ENCODE assay signal across 25 mouse cellular contexts in genomic region chr10:5608874-5609273, GRCm38 (mm10). TPM values are rescaled to one million over a fixed set of nuclear protein-coding genes. Genes with fewer than 3 reads are reported as not detected.
DNase-seq lines count a peak whose midpoint lies in the region; ATAC-seq and TF ChIP-seq lines count a peak whose summit lies in the region.
"Had no signal": no experiment of that assay in that cellular context is flagged by ENCODE, and none has a peak within 500 bp of the region (broad histone marks: within the 10 kb centered on the region; RNA-seq: fewer than 3 reads in every experiment).

No protein-coding gene starts in this region.

- H3K4me2 ChIP-seq in kidney, postnatal 0 days (ENCODE audit: low read length) = no peak overlapping the region
- H3K4me2 ChIP-seq: embryonic facial prominence, embryonic 13.5 days; heart, embryonic 13.5 days; hindbrain, embryonic 13.5 days had no signal

- H3K27me3 ChIP-seq in kidney, postnatal 0 days (ENCODE audit: insufficient read depth, low read length) = no peaks in the 10 kb centered on the region
- no peaks in the 10 kb centered on the region for H3K27me3 ChIP-seq in thymus, adult 2 months (ENCODE audit: control insufficient read depth, insufficient read depth, low read length)
- H3K27me3 ChIP-seq: embryonic facial prominence, embryonic 13.5 days; heart, embryonic 13.5 days; hindbrain, embryonic 13.5 days had no signal

- no peak overlapping the region for H3K27ac ChIP-seq in kidney, postnatal 0 days
- H3K27ac ChIP-seq in thymus, adult 2 months (ENCODE audit: control insufficient read depth, insufficient read depth, low read length) = no peak overlapping the region
- H3K27ac ChIP-seq: embryonic facial prominence, embryonic 13.5 days; forebrain, embryonic 10.5 days; heart, embryonic 13.5 days; hindbrain, embryonic 13.5 days had no signal

- H3K9ac ChIP-seq in kidney, postnatal 0 days (ENCODE audit: low read depth, low read length) = no peak overlapping the region
- H3K9ac ChIP-seq: embryonic facial prominence, embryonic 13.5 days; heart, embryonic 13.5 days; hindbrain, embryonic 13.5 days had no signal

- peak; percentile 13 for DNase-seq in kidney, postnatal 0 days (ENCODE audit: low spot score)
- no peak for DNase-seq in kidney, adult 9 months
- DNase-seq in Muller cell, postnatal 12 days (ENCODE audit: inconsistent ontology term) = peak; percentile 75
- peak; percentile 47 for DNase-seq in fibroblast of lung, adult 2 months (ENCODE audit: low read depth)
- no peak for DNase-seq in lung, adult 2 months
- no peak for DNase-seq in thymus, adult 2 months
- DNase-seq: adrenal gland, adult 2 months; adrenal gland, postnatal 25 days; B cell, adult 2 months; cerebellum, adult 18-20 months; cerebellum, adult 9-11 months; cerebellum, postnatal 36 days; gastrocnemius, postnatal 36 days; heart, adult 11 months; heart, postnatal 4 days had no signal

- H3K4me1 ChIP-seq in kidney, postnatal 0 days (replicated peaks; ENCODE audit: insufficient read depth, low read length) = no peaks in the 10 kb centered on the region
- H3K4me1 ChIP-seq in lung, adult 2 months (ENCODE audit: control insufficient read depth, insufficient read depth, low read length) = peaks cover 8% of the 10 kb centered on the region
- no peaks in the 10 kb centered on the region for H3K4me1 ChIP-seq in thymus, adult 2 months (replicated peaks; ENCODE audit: control insufficient read depth, insufficient read depth, low read length)
- H3K4me1 ChIP-seq: embryonic facial prominence, embryonic 13.5 days; forebrain, embryonic 10.5 days; heart, embryonic 13.5 days; hindbrain, embryonic 13.5 days had no signal

- H3K36me3 ChIP-seq in kidney, postnatal 0 days (ENCODE audit: insufficient read depth, low read length) = no peaks in the 10 kb centered on the region
- H3K36me3 ChIP-seq in thymus, adult 2 months (ENCODE audit: control insufficient read depth, insufficient read depth, low read length) = no peaks in the 10 kb centered on the region
- H3K36me3 ChIP-seq: embryonic facial prominence, embryonic 13.5 days; forebrain, embryonic 10.5 days; G1E; heart, embryonic 13.5 days; hindbrain, embryonic 13.5 days had no signal

- no peak for TF ChIP-seq CTCF in kidney, postnatal 0 days (IDR thresholded peaks at IDR 0.05; ENCODE audit: low read depth)
- no peak for TF ChIP-seq CTCF in lung, adult 2 months (IDR thresholded peaks at IDR 0.05; ENCODE audit: insufficient read depth, low read length)
- TF ChIP-seq CTCF in thymus, adult 2 months (IDR thresholded peaks at IDR 0.05; ENCODE audit: borderline replicate concordance, control insufficient read depth, extremely low read depth, insufficient read depth, low read length, poor library complexity) = no peak

- no peak for ATAC-seq in kidney, postnatal 0 days (replicated peaks; ENCODE audit: low FRiP score, low read depth)
- ATAC-seq: activated CD4-positive, CD25-positive, alpha-beta regulatory T cell, adult 4 months; CD4-positive, CD25-positive, alpha-beta regulatory T cell, adult 4 months; forebrain, embryonic 14.5 days; Patski had no signal

- no peak overlapping the region for H3K4me3 ChIP-seq in kidney, postnatal 0 days (replicated peaks; ENCODE audit: low read depth, low read length)
- H3K4me3 ChIP-seq in lung, adult 2 months (replicated peaks; ENCODE audit: extremely low read depth, low read depth, low read length) = no peak overlapping the region
- H3K4me3 ChIP-seq in thymus, adult 2 months (ENCODE audit: control insufficient read depth, insufficient read depth, low read length) = no peak overlapping the region
- H3K4me3 ChIP-seq: embryonic facial prominence, embryonic 13.5 days; forebrain, embryonic 10.5 days; heart, embryonic 13.5 days; hindbrain, embryonic 13.5 days had no signal

- TF ChIP-seq POLR2A in lung, adult 2 months (IDR thresholded peaks at IDR 0.05; ENCODE audit: borderline replicate concordance, extremely low read depth, low read depth, low read length) = no peak
- no peak for TF ChIP-seq POLR2A in thymus, adult 2 months (IDR thresholded peaks at IDR 0.05; ENCODE audit: control insufficient read depth, extremely low read depth, insufficient read depth, low read length, poor library complexity)

- H3K9me3 ChIP-seq in kidney, postnatal 0 days (replicated peaks; ENCODE audit: low read length) = no peaks in the 10 kb centered on the region
- H3K9me3 ChIP-seq: embryonic facial prominence, embryonic 13.5 days; forebrain, embryonic 10.5 days; G1E; heart, embryonic 13.5 days; hindbrain, embryonic 13.5 days had no signal

- 59% methylated on average over 3 of the region's 3 CpGs for WGBS in kidney, postnatal 0 days
- WGBS in lung, adult 2 months = 40% methylated on average over 3 of the region's 3 CpGs
- 49% methylated on average over 3 of the region's 3 CpGs for WGBS in thymus, adult 2 months

RNA-seq across cellular contexts. Expression of gene Myct1, which starts 15.3 kb away (rescaled TPM):
- 12.2 and 12.4 TPM in 2 replicates for polyA plus RNA-seq in kidney, postnatal 0 days (2015; fragmentation: Nextera tagmentation; extraction: Ambion mirVana)
- 24.7 and 31.2 TPM in 2 replicates for polyA plus RNA-seq in lung, adult 2 months (2012; rRNA removed)
- 0.85 and 1.3 TPM in 2 replicates for polyA plus RNA-seq in thymus, adult 2 months (2012; rRNA removed)
- polyA plus RNA-seq: activated CD4-positive, CD25-positive, alpha-beta regulatory T cell, adult 4 months; CD4-positive, CD25-positive, alpha-beta regulatory T cell, adult 4 months; Patski had no signal

RNA-seq across cellular contexts. Expression of gene Vip, which starts 30.1 kb away (rescaled TPM):
- 1.6 and 1.9 TPM in 2 replicates for polyA plus RNA-seq in kidney, postnatal 0 days (2015; fragmentation: Nextera tagmentation; extraction: Ambion mirVana)
- 0.12 and 0.14 TPM in 2 replicates for polyA plus RNA-seq in lung, adult 2 months (2012; rRNA removed)
- polyA plus RNA-seq in thymus, adult 2 months (2012; rRNA removed) = 0.05 and 0.19 TPM in 2 replicates
- polyA plus RNA-seq: activated CD4-positive, CD25-positive, alpha-beta regulatory T cell, adult 4 months; adrenal gland, adult 2 months; CD4-positive, CD25-positive, alpha-beta regulatory T cell, adult 4 months; embryonic facial prominence, embryonic 13.5 days; forebrain, embryonic 10.5 days; forebrain, embryonic 14.5 days; G1E; heart, embryonic 13.5 days; heart, postnatal 0 days; Patski had no signal

RNA-seq across cellular contexts. Expression of gene Syne1, which starts 57.6 kb away (rescaled TPM):
- 5.2 and 5.6 TPM in 2 replicates for polyA plus RNA-seq in kidney, postnatal 0 days (2015; fragmentation: Nextera tagmentation; extraction: Ambion mirVana)
- 40.2 and 52.0 TPM in 2 replicates for polyA plus RNA-seq in lung, adult 2 months (2012; rRNA removed)
- 30.0 and 33.5 TPM in 2 replicates for polyA plus RNA-seq in thymus, adult 2 months (2012; rRNA removed)

Comparison
In these comparisons a context has a peak if more than half of its experiments do, and no peak if none do; other contexts are left out.
1. DNase-seq: peak in kidney, postnatal 0 days (single experiment), Muller cell, postnatal 12 days (single experiment) and fibroblast of lung, adult 2 months (single experiment); none in kidney, adult 9 months (single experiment), lung, adult 2 months (single experiment) and thymus, adult 2 months (single experiment).